Mouse (Mus musculus): ENCODE results near the gene Fes.

- TF ChIP-seq POLR2A (IDR thresholded peaks at IDR 0.05; ENCODE audit: extremely low read depth, insufficient read depth, low read length): no peak
- no peak for TF ChIP-seq CTCF (IDR thresholded peaks at IDR 0.05; ENCODE audit: extremely low read depth, insufficient read depth, low read length)
These were observed 29.9 kb upstream of the Fes start for GRCm38 (mm10) chr7:80417601-80418000.

Data from cortical plate, adult 2 months (tissue).